Mouse (Mus musculus) bone marrow, adult 2 months (tissue): Measurements from ENCODE around the gene Hoxa3. TPM values are rescaled to one million over a fixed set of nuclear protein-coding genes. Genes with fewer than 3 reads are reported as not detected.

Experiments used
- H3K27ac ChIP-seq: fragments of 200-500 bp; 2 replicates; pipeline ENCODE4 v1.5.1; 2012; ENCODE audit warnings: low read depth, mild to moderate bottlenecking, control low read depth, inconsistent platforms, low read length; ENCODE audit not compliant: control insufficient read depth, poor library complexity, insufficient read depth
- H3K4me1 ChIP-seq: fragments of 200-500 bp; 2 replicates; pipeline ENCODE4 v1.6.1; 2011; ENCODE audit warnings: low read length; ENCODE audit not compliant: control insufficient read depth, insufficient read depth
- H3K4me3 ChIP-seq: fragments of 200-500 bp; replicated peaks from 2 replicates; pipeline ENCODE3; 2011; ENCODE audit warnings: mild to moderate bottlenecking, low read depth, low read length, control low read depth; ENCODE audit not compliant: control insufficient read depth
- CTCF ChIP-seq: fragments of 200-500 bp; IDR thresholded peaks from 2 replicates; pipeline ENCODE4 v1.5.1; 2011; ENCODE audit warnings: low read length, control low read depth; ENCODE audit not compliant: control insufficient read depth, insufficient read depth
- POLR2A ChIP-seq: fragments of 200-500 bp; IDR thresholded peaks from 2 replicates; pipeline ENCODE4 v1.6.1; 2011; ENCODE audit warnings: low read depth, mild to moderate bottlenecking, control low read depth, low read length, borderline replicate concordance; ENCODE audit not compliant: control insufficient read depth
- WGBS: fragments of 180-500 bp; shearing (Covaris S2); methylation state at CpG from one replicate; pipeline ENCODE4 v1.1.7; 2018; 5-methylcytosine and 5-hydroxymethylcytosine counted together
- polyA plus RNA-seq: library from polyadenylated mRNA; stranded (reverse); fragments of >200 nt; gene quantifications from 2 replicates; pipeline ENCODE4 v1.2.4, GENCODE M21; 2011; ENCODE audit warnings: low replicate concordance; ENCODE audit not compliant: missing spikeins, insufficient read depth, insufficient read length

Hoxa3 gene
- polyA plus RNA-seq, 1 experiment: 2.4 TPM

DNA sequence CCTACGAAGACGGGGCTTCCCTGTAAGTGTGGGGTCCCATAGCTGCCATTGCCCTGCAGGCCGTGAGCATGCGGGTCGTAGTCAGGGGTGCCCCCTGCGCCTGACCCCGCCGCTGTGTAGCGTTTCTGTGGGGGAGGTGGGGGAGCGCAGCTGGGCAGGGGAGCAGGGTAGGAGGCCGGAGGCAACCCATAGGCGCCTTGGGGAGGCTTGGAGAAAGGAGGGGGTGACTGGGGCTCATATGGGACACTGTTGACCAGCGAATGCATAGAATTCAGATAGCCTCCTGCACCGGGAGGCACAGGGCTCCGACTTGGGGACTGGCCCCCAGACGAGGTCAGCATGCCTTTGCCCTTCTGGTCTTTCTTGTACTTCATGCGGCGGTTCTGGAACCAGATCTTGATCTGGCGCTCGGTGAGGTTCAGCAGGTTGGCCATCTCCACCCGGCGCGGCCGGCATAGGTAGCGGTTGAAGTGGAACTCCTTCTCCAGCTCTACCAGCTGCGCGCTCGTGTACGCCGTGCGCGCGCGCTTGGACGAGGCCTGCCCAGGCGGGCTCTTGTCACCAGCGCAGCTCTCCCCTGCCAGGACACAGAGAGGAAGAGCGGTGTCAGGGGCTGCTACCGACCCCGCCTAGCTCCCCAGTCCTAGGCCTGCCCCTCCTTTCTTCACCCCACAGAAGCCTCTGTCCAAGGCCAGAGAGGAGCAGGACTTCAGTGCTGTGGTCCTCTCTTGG, 42.8 kb downstream of the Hoxa3 start:
- no peak overlapping the region; the same call in 1 of the 2 replicates for H3K27ac ChIP-seq
- no peak for TF ChIP-seq POLR2A
- no peak for TF ChIP-seq CTCF
- H3K4me1 ChIP-seq: no peaks in the 10 kb centered on the region
- 89% methylated on average over 40 of the region's 40 CpGs for WGBS
- no peak overlapping the region for H3K4me3 ChIP-seq

DNA sequence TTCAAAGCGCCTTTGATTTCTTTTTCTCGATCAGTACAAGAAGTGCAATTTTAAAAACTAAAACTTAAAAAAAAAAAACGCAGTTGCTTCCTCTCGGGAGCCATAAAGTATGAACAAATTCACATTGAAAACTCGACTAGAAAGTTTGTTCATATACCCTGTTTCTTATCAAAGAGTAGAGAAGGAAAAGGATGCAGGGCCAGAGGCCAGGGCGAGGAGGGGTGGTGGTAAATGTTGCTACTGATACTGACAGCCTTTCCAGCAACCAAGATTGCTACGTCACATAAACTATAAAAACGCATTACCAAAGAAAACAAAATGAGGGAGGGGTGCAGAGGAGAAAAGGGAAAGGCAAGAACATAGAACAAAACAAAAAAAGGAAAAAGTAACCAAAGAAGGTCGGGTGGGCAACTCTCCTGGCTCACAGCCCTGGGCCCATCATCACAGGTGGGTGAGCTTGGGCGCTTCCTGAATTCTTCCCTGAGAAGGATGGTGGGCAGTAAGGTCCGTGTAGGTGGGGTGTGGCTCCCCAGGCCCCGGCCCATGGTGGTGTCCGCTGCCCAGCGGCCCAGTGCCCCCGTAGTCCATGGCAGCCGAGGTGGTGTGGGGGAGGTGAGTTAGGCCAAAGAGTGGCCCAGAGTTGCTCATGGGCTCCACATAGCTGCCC, 43.5 kb downstream of the Hoxa3 start:
- Histone ChIP-seq H3K4me3 (no peak overlapping the region), H3K4me1 (no peaks in the 10 kb centered on the region), H3K27ac (no peak overlapping the region; the same call in 1 of the 2 replicates)
- WGBS: 79% methylated on average over 16 of the region's 16 CpGs
- TF ChIP-seq POLR2A: no peak
- TF ChIP-seq CTCF: no peak

GRCm38 (mm10) chr6:52168191-52169055, 44.7 kb downstream of the Hoxa3 start:
- H3K27ac ChIP-seq: no peak overlapping the region
- 88% methylated on average over 42 of the region's 42 CpGs for WGBS

DNA sequence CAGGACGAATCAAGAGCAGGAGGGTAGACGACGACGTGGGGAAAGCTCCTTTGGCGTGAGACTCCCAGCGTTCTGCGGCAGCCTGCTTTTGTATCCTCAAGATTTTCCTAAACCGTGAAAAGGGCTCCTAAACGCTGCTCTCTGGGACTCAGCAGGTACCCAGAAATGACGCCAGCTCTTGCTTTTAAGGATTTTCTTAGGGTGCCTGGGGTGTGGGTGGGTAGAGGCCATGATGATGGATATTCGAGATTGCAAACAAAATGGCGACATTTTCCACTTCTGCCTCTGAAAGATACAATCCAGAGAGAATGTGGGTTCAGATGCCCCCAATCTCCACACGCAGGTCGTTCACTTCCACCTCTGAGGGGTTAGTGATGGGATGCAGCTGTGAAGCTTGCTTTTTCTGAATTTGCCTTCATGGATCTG, 45.4 kb downstream of the Hoxa3 start:
- 89% methylated on average over 14 of the region's 14 CpGs for WGBS
- Histone ChIP-seq H3K27ac (no peak overlapping the region), H3K4me1 (no peaks in the 10 kb centered on the region), H3K4me3 (no peak overlapping the region)
- no peak for TF ChIP-seq CTCF
- no peak for TF ChIP-seq POLR2A

More at GRCm38 (mm10) chr6:52168191-52169055, 44.7 kb downstream of the Hoxa3 start:
- H3K4me3 ChIP-seq: no peak overlapping the region
- H3K4me1 ChIP-seq: no peaks in the 10 kb centered on the region
- no peak for TF ChIP-seq CTCF
- TF ChIP-seq POLR2A: no peak

- H3K4me1 ChIP-seq: no peaks in the 10 kb centered on the region
- WGBS: 78% methylated on average over 1 of the region's 1 CpGs
- H3K27ac ChIP-seq: no peak overlapping the region
- TF ChIP-seq POLR2A: no peak
- no peak for TF ChIP-seq CTCF
- H3K4me3 ChIP-seq: no peak overlapping the region
Observed at GRCm38 (mm10) chr6:52167176-52167575, 46.0 kb downstream of the Hoxa3 start.

GRCm38 (mm10) chr6:52166431-52167077, 46.6 kb downstream of the Hoxa3 start:
- 80% methylated on average over 4 of the region's 4 CpGs for WGBS
- H3K4me3 ChIP-seq: no peak overlapping the region
- no peak for TF ChIP-seq POLR2A
- no peak for TF ChIP-seq CTCF
- no peaks in the 10 kb centered on the region for H3K4me1 ChIP-seq
- no peak overlapping the region for H3K27ac ChIP-seq

GRCm38 (mm10) chr6:52165441-52166370, 47.4 kb downstream of the Hoxa3 start:
- no peak overlapping the region for H3K4me3 ChIP-seq
- TF ChIP-seq CTCF: no peak
- no peak for TF ChIP-seq POLR2A
- WGBS: 84% methylated on average over 28 of the region's 28 CpGs
- no peak overlapping the region for H3K27ac ChIP-seq
- H3K4me1 ChIP-seq: no peaks in the 10 kb centered on the region
